Mouse (Mus musculus) testis, adult 2 months (tissue): Measurements from ENCODE around the gene Galnt2.

Source experiments
- CTCF ChIP-seq: fragments of 200-500 bp; IDR thresholded peaks from 2 replicates; pipeline ENCODE4 v1.5.1; 2012; ENCODE audit warnings: low read depth, mild to moderate bottlenecking, inconsistent platforms, low read length, moderate library complexity; ENCODE audit not compliant: control insufficient read depth, insufficient read depth, insufficient replicate concordance
- POLR2A ChIP-seq: fragments of 200-500 bp; IDR thresholded peaks from 2 replicates; pipeline ENCODE4 v1.6.1; 2012; ENCODE audit warnings: low read depth, mild to moderate bottlenecking, inconsistent platforms, low read length, moderate library complexity; ENCODE audit not compliant: control insufficient read depth

GRCm38 (mm10) chr8:124248688-124249087 lies 17.5 kb downstream of the Galnt2 start:
- TF ChIP-seq CTCF, result no peak
- TF ChIP-seq POLR2A, result no peak
